8 mouse cellular contexts compared by ENCODE assay signal in genomic region chr6:52203371-52204049, GRCm38 (mm10). TPM values are rescaled to one million over a fixed set of nuclear protein-coding genes. Genes with fewer than 3 reads are reported as not detected.
DNase-seq lines count a peak whose midpoint lies in the region; ATAC-seq and TF ChIP-seq lines count a peak whose summit lies in the region.

No protein-coding gene starts in this region.

- TF ChIP-seq POLR2A in testis, adult 2 months (IDR thresholded peaks at IDR 0.05; ENCODE audit: control insufficient read depth, low read depth, low read length) = no peak

- no peak overlapping the region for H3K27ac ChIP-seq in testis, adult 2 months (ENCODE audit: control insufficient read depth, insufficient read depth, low read depth, low read length)
- H3K27ac ChIP-seq in hindbrain, embryonic 11.5 days (ENCODE audit: low read depth, low read length) = peak overlapping the region; percentile 79
- no peak overlapping the region for H3K27ac ChIP-seq in limb, embryonic 15.5 days

- intact Hi-C loops in left cerebral cortex, postnatal 4 days (cut with DNase I) = loop anchor here (5.0 kb wide), 1 partner anchor 201 kb away; no protein-coding TSS in a partner anchor

- peak overlapping the region; percentile 59 for H3K4me2 ChIP-seq in hindbrain, embryonic 11.5 days (replicated peaks; ENCODE audit: low read depth, low read length)
- peak overlapping the region; percentile 95 for H3K4me2 ChIP-seq in limb, embryonic 15.5 days

- H3K36me3 ChIP-seq in testis, adult 2 months (ENCODE audit: control insufficient read depth, insufficient read depth, low read length) = no peaks in the 10 kb centered on the region
- no peaks in the 10 kb centered on the region for H3K36me3 ChIP-seq in hindbrain, embryonic 11.5 days (ENCODE audit: control insufficient read depth, insufficient read depth, low read length)
- peaks cover 8% of the 10 kb centered on the region; the same call in 1 of the 2 replicates for H3K36me3 ChIP-seq in limb, embryonic 15.5 days

- peak overlapping the region; percentile 77 for H3K9ac ChIP-seq in hindbrain, embryonic 11.5 days (ENCODE audit: low read depth, low read length)
- peak overlapping the region; percentile 42; the same call in 1 of the 2 replicates for H3K9ac ChIP-seq in limb, embryonic 15.5 days

- peaks cover 24% of the 10 kb centered on the region for H3K4me1 ChIP-seq in testis, adult 2 months (ENCODE audit: control insufficient read depth, insufficient read depth, low read length)
- 0 out of 2 replicates have a peak, but pooled peaks cover under 1% of the 10 kb centered on the region for H3K4me1 ChIP-seq in hindbrain, embryonic 11.5 days (replicated peaks; ENCODE audit: control insufficient read depth, insufficient read depth, low read length)
- H3K4me1 ChIP-seq in limb, embryonic 15.5 days = peaks cover 43% of the 10 kb centered on the region

- under 1% methylated on average over 37 of the region's 46 CpGs for WGBS in hindbrain, embryonic 11.5 days
- WGBS in limb, embryonic 15.5 days = 11% methylated on average over 46 of the region's 46 CpGs

- H3K9me3 ChIP-seq in hindbrain, embryonic 11.5 days (ENCODE audit: control insufficient read depth, low read length) = no peaks in the 10 kb centered on the region
- H3K9me3 ChIP-seq in limb, embryonic 15.5 days = no peaks in the 10 kb centered on the region

- no peak for TF ChIP-seq CTCF in testis, adult 2 months (IDR thresholded peaks at IDR 0.05; ENCODE audit: control insufficient read depth, insufficient read depth, insufficient replicate concordance, low read depth, low read length)

- DNase-seq in testis, postnatal 14 days (ENCODE audit: low spot score) = no peak
- no peak for DNase-seq in hindbrain, embryonic 11.5 days (ENCODE audit: low spot score)
- no peak for DNase-seq in left cerebral cortex, postnatal 4 days
- no peak for DNase-seq in layer of hippocampus, adult 8-10 months (ENCODE audit: low spot score in 2 of 2)
- no peak for DNase-seq in c-Kit-positive CD71-positive TER-119-positive erythroid progenitor cells, embryonic 14.5 days (ENCODE audit: low spot score)

- H3K27me3 ChIP-seq in testis, adult 2 months (ENCODE audit: control insufficient read depth, insufficient read depth, low read length) = peaks cover 19% of the 10 kb centered on the region
- peaks cover 91% of the 10 kb centered on the region for H3K27me3 ChIP-seq in hindbrain, embryonic 11.5 days (ENCODE audit: control insufficient read depth, insufficient read depth, low read length)
- peaks cover 70% of the 10 kb centered on the region for H3K27me3 ChIP-seq in limb, embryonic 15.5 days

- ATAC-seq in hindbrain, embryonic 11.5 days (ENCODE audit: low FRiP score) = peak; percentile 43; the same call in 1 of the 2 replicates
- ATAC-seq in limb, embryonic 15.5 days (ENCODE audit: insufficient number of reproducible peaks, low FRiP score, low TSS enrichment, low read depth) = peak; percentile 37; the same call in 1 of the 2 replicates
- no peak for ATAC-seq in activated CD4-positive, CD25-positive, alpha-beta regulatory T cell, adult 4 months

- peak overlapping the region; percentile 70 for H3K4me3 ChIP-seq in testis, adult 2 months (ENCODE audit: control insufficient read depth, low read depth, low read length)
- peak overlapping the region; percentile 56 for H3K4me3 ChIP-seq in hindbrain, embryonic 11.5 days (ENCODE audit: low read depth, low read length)
- peak overlapping the region; percentile 49 for H3K4me3 ChIP-seq in limb, embryonic 15.5 days

RNA-seq across cellular contexts. Expression of gene Hoxa5, which starts 0.9 kb away (rescaled TPM):
- 0.06 and 0.08 TPM in 2 replicates for polyA plus RNA-seq in testis, adult 2 months (2012; rRNA removed)
- polyA plus RNA-seq in hindbrain, embryonic 11.5 days (2014; fragmentation: Nextera tagmentation; extraction: Ambion mirVana) = 23.8 and 39.3 TPM in 2 replicates
- polyA plus RNA-seq in limb, embryonic 15.5 days (2015; fragmentation: Nextera tagmentation; extraction: Ambion mirVana) = 1.7 and 2.1 TPM in 2 replicates
- not detected for total RNA-seq in left cerebral cortex, postnatal 4 days (2021)
- not detected for polyA plus RNA-seq in activated CD4-positive, CD25-positive, alpha-beta regulatory T cell, adult 4 months (2017; shearing (Covaris generic))
- total RNA-seq in layer of hippocampus, adult 8-10 months (2022) = not detected

RNA-seq across cellular contexts. Expression of gene Hoxa6, which starts 5.0 kb away (rescaled TPM):
- polyA plus RNA-seq in testis, adult 2 months (2012; rRNA removed) = 0.21 TPM in 1 of 2 replicates, not detected in the other
- polyA plus RNA-seq in hindbrain, embryonic 11.5 days (2014; fragmentation: Nextera tagmentation; extraction: Ambion mirVana) = 2.1 and 11.6 TPM in 2 replicates
- 0.41 and 1.1 TPM in 2 replicates for polyA plus RNA-seq in limb, embryonic 15.5 days (2015; fragmentation: Nextera tagmentation; extraction: Ambion mirVana)
- not detected for total RNA-seq in left cerebral cortex, postnatal 4 days (2021)
- not detected for polyA plus RNA-seq in activated CD4-positive, CD25-positive, alpha-beta regulatory T cell, adult 4 months (2017; shearing (Covaris generic))
- not detected for total RNA-seq in layer of hippocampus, adult 8-10 months (2022)

RNA-seq across cellular contexts. Expression of gene Hoxa3, which starts 9.6 kb away (rescaled TPM):
- 5.4 and 5.8 TPM in 2 replicates for polyA plus RNA-seq in testis, adult 2 months (2012; rRNA removed)
- 13.3 and 14.2 TPM in 2 replicates for polyA plus RNA-seq in hindbrain, embryonic 11.5 days (2014; fragmentation: Nextera tagmentation; extraction: Ambion mirVana)
- 2.2 and 2.5 TPM in 2 replicates for polyA plus RNA-seq in limb, embryonic 15.5 days (2015; fragmentation: Nextera tagmentation; extraction: Ambion mirVana)
- total RNA-seq in left cerebral cortex, postnatal 4 days (2021) = not detected
- under 1 TPM in 1 of 2 experiments, not detected in 1; 0.21 TPM for polyA plus RNA-seq in activated CD4-positive, CD25-positive, alpha-beta regulatory T cell, adult 4 months (2017; shearing (Covaris generic))
- not detected for total RNA-seq in layer of hippocampus, adult 8-10 months (2022)

RNA-seq across cellular contexts. Expression of gene Gm28308, which starts 9.6 kb away (rescaled TPM):
- polyA plus RNA-seq in testis, adult 2 months (2012; rRNA removed) = not detected in 2 replicates
- not detected in 2 replicates for polyA plus RNA-seq in hindbrain, embryonic 11.5 days (2014; fragmentation: Nextera tagmentation; extraction: Ambion mirVana)
- 0.70 TPM in 1 of 2 replicates, not detected in the other for polyA plus RNA-seq in limb, embryonic 15.5 days (2015; fragmentation: Nextera tagmentation; extraction: Ambion mirVana)
- not detected for total RNA-seq in left cerebral cortex, postnatal 4 days (2021)
- not detected for polyA plus RNA-seq in activated CD4-positive, CD25-positive, alpha-beta regulatory T cell, adult 4 months (2017; shearing (Covaris generic))
- not detected for total RNA-seq in layer of hippocampus, adult 8-10 months (2022)

RNA-seq across cellular contexts. Expression of gene Hoxa4, which starts 12.0 kb away (rescaled TPM):
- 61.2 and 65.3 TPM in 2 replicates for polyA plus RNA-seq in testis, adult 2 months (2012; rRNA removed)
- 11.9 and 12.8 TPM in 2 replicates for polyA plus RNA-seq in hindbrain, embryonic 11.5 days (2014; fragmentation: Nextera tagmentation; extraction: Ambion mirVana)
- 0.52 and 0.63 TPM in 2 replicates for polyA plus RNA-seq in limb, embryonic 15.5 days (2015; fragmentation: Nextera tagmentation; extraction: Ambion mirVana)
- total RNA-seq in left cerebral cortex, postnatal 4 days (2021) = not detected
- polyA plus RNA-seq in activated CD4-positive, CD25-positive, alpha-beta regulatory T cell, adult 4 months (2017; shearing (Covaris generic)) = not detected
- total RNA-seq in layer of hippocampus, adult 8-10 months (2022) = not detected
